Mouse (Mus musculus) MEL (cell line): ENCODE results near the gene Cd5. TPM values are rescaled to one million over a fixed set of nuclear protein-coding genes. Genes with fewer than 3 reads are reported as not detected.

Experiments
- DNase-seq: peaks from one replicate; pipeline ENCODE4 v3.0.0; 2011; ENCODE audit warnings: low read depth, low spot score
- H3K27ac ChIP-seq: 2 replicates; pipeline ENCODE4 v1.5.1; 2012; ENCODE audit warnings: low read depth, mild to moderate bottlenecking, control low read depth, low read length, moderate library complexity; ENCODE audit not compliant: control insufficient read depth
- H3K27me3 ChIP-seq, 2 experiments: fragments of 150-350 bp in 1 of 2; sonication (generic) in 1 of 2; 2 replicates each; pipeline ENCODE4 v1.6.1; 2012; ENCODE audit warnings: low read length in 2 of 2, mild to moderate bottlenecking in 2 of 2, improper control_type of control experiment in 1 of 2, moderate library complexity in 1 of 2; ENCODE audit not compliant: insufficient read depth in 2 of 2, control insufficient read depth in 1 of 2
- H3K36me3 ChIP-seq, 2 experiments: 2 replicates each; pipeline ENCODE4 v1.6.1; 2012 to 2014; ENCODE audit warnings: low read length in 2 of 2, improper control_type of control experiment in 1 of 2, inconsistent platforms in 1 of 2, mild to moderate bottlenecking in 1 of 2; ENCODE audit not compliant: insufficient read depth in 2 of 2, control insufficient read depth in 1 of 2
- H3K4me1 ChIP-seq, 2 experiments: fragments of 150-350 bp in 1 of 2; sonication (generic) in 1 of 2; 2 replicates each; pipeline ENCODE4 v1.6.1; 2012; ENCODE audit warnings: low read length in 2 of 2, improper control_type of control experiment in 1 of 2, mild to moderate bottlenecking in 1 of 2; ENCODE audit not compliant: insufficient read depth in 2 of 2, control insufficient read depth in 1 of 2
- H3K4me3 ChIP-seq, 2 experiments: fragments of 150-350 bp in 1 of 2; sonication (generic) in 1 of 2; 2 replicates each; pipeline ENCODE4 v1.5.1; 2012; ENCODE audit warnings: low read depth in 2 of 2, low read length in 2 of 2, mild to moderate bottlenecking in 2 of 2, moderate library complexity in 2 of 2, control low read depth in 1 of 2, improper control_type of control experiment in 1 of 2; ENCODE audit not compliant: control insufficient read depth in 1 of 2, insufficient read depth in 1 of 2
- H3K79me2 ChIP-seq: 2 replicates; pipeline ENCODE4 v1.6.1; 2012; ENCODE audit warnings: mild to moderate bottlenecking, low read length, moderate library complexity; ENCODE audit not compliant: control insufficient read depth, poor library complexity, insufficient read depth
- H3K9ac ChIP-seq: 2 replicates; pipeline ENCODE4 v1.6.1; 2012; ENCODE audit warnings: low read depth, mild to moderate bottlenecking, control low read depth, low read length, moderate library complexity; ENCODE audit not compliant: control insufficient read depth, poor library complexity, severe bottlenecking
- H3K9me3 ChIP-seq: fragments of 150-350 bp; sonication (generic); replicated peaks from 2 replicates; pipeline ENCODE4 v1.6.1; 2012; ENCODE audit warnings: mild to moderate bottlenecking, low read length, improper control_type of control experiment, moderate library complexity; ENCODE audit not compliant: insufficient read depth
- CHD1 ChIP-seq: IDR thresholded peaks from 2 replicates; pipeline ENCODE4 v1.6.1; 2012; ENCODE audit warnings: low read depth, mild to moderate bottlenecking, inconsistent platforms, low read length, improper control_type of control experiment
- CHD2 ChIP-seq: IDR thresholded peaks from 2 replicates; pipeline ENCODE4 v1.6.1; 2011; ENCODE audit warnings: low read length, improper control_type of control experiment
- CTCF ChIP-seq, 3 experiments: IDR thresholded peaks in 2 of 3; conservative IDR thresholded peaks in 1 of 3; 2 replicates each; pipeline ENCODE4 v1.5.1; 2011 to 2012; ENCODE audit warnings: low read length in 3 of 3, low read depth in 2 of 3, mild to moderate bottlenecking in 2 of 3, improper control_type of control experiment in 1 of 3, inconsistent platforms in 1 of 3, mixed read lengths in 1 of 3, moderate library complexity in 1 of 3; ENCODE audit not compliant: control insufficient read depth in 1 of 3, insufficient read depth in 1 of 3, poor library complexity in 1 of 3, severe bottlenecking in 1 of 3
- E2F4 ChIP-seq: IDR thresholded peaks from 2 replicates; pipeline ENCODE4 v1.6.1; 2011; ENCODE audit warnings: low read depth, low read length, improper control_type of control experiment, borderline replicate concordance
- ELF1 ChIP-seq: IDR thresholded peaks from 2 replicates; pipeline ENCODE4 v1.6.1; 2014; ENCODE audit warnings: low read depth, mild to moderate bottlenecking, inconsistent platforms, low read length, improper control_type of control experiment, moderate library complexity
- EP300 ChIP-seq, 2 experiments: IDR thresholded peaks; 2 replicates each; pipeline ENCODE4 v1.6.1; 2011; ENCODE audit warnings: improper control_type of control experiment in 2 of 2, low read length in 2 of 2, low read depth in 1 of 2, mild to moderate bottlenecking in 1 of 2
- ETS1 ChIP-seq: IDR thresholded peaks from 2 replicates; pipeline ENCODE4 v1.6.1; 2012; ENCODE audit warnings: low read depth, mild to moderate bottlenecking, inconsistent platforms, low read length, improper control_type of control experiment, moderate library complexity
- HCFC1 ChIP-seq: IDR thresholded peaks from 2 replicates; pipeline ENCODE4 v1.6.1; 2012; ENCODE audit warnings: low read depth, mild to moderate bottlenecking, inconsistent platforms, low read length, improper control_type of control experiment, moderate library complexity
- JUND ChIP-seq: IDR thresholded peaks from 2 replicates; pipeline ENCODE4 v1.6.1; 2011; ENCODE audit warnings: low read depth, mild to moderate bottlenecking, improper control_type of control experiment, low read length
- KAT2A ChIP-seq: conservative IDR thresholded peaks from 2 replicates; pipeline ENCODE4 v1.6.1; 2012; ENCODE audit warnings: low read depth, low read length, improper control_type of control experiment, inconsistent platforms
- MAX ChIP-seq: IDR thresholded peaks from 2 replicates; pipeline ENCODE4 v1.6.1; 2011; ENCODE audit warnings: low read length, improper control_type of control experiment
- MAZ ChIP-seq: IDR thresholded peaks from 2 replicates; pipeline ENCODE4 v1.6.1; 2012; ENCODE audit warnings: low read depth, mild to moderate bottlenecking, inconsistent platforms, low read length, improper control_type of control experiment
- MEF2A ChIP-seq: IDR thresholded peaks from 2 replicates; pipeline ENCODE4 v1.6.1; 2014; ENCODE audit warnings: low read depth, mild to moderate bottlenecking, inconsistent platforms, low read length, improper control_type of control experiment; ENCODE audit not compliant: poor library complexity, insufficient replicate concordance, severe bottlenecking; ENCODE audit errors: extremely low read depth
- MXI1 ChIP-seq: IDR thresholded peaks from 2 replicates; pipeline ENCODE4 v1.6.1; 2011; ENCODE audit warnings: mild to moderate bottlenecking, low read depth, low read length, improper control_type of control experiment
- MYB ChIP-seq: IDR thresholded peaks from 2 replicates; pipeline ENCODE4 v1.6.1; 2011; ENCODE audit warnings: mild to moderate bottlenecking, low read depth, low read length, improper control_type of control experiment
- MYC ChIP-seq: IDR thresholded peaks from 2 replicates; pipeline ENCODE4 v1.6.1; 2011; ENCODE audit warnings: low read depth, mild to moderate bottlenecking, low read length, improper control_type of control experiment, moderate library complexity
- POLR2A ChIP-seq, 2 experiments: IDR thresholded peaks; 2 replicates each; pipeline ENCODE4 v1.6.1; 2011 to 2012; ENCODE audit warnings: low read length in 2 of 2, mild to moderate bottlenecking in 2 of 2, control low read depth in 1 of 2, improper control_type of control experiment in 1 of 2, low read depth in 1 of 2, moderate library complexity in 1 of 2; ENCODE audit not compliant: control insufficient read depth in 1 of 2, insufficient read depth in 1 of 2, poor library complexity in 1 of 2
- POLR2AphosphoS5 ChIP-seq: IDR thresholded peaks from 2 replicates; pipeline ENCODE4 v1.6.1; 2012; ENCODE audit warnings: low read depth, borderline replicate concordance, mild to moderate bottlenecking, inconsistent platforms, low read length, moderate library complexity, mixed read lengths
- RAD21 ChIP-seq: IDR thresholded peaks from 2 replicates; pipeline ENCODE4 v1.6.1; 2011; ENCODE audit warnings: mild to moderate bottlenecking, low read depth, low read length, improper control_type of control experiment
- SIN3A ChIP-seq: IDR thresholded peaks from 2 replicates; pipeline ENCODE4 v1.6.1; 2012; ENCODE audit warnings: low read length, improper control_type of control experiment, inconsistent platforms
- SMC3 ChIP-seq: IDR thresholded peaks from 2 replicates; pipeline ENCODE4 v1.6.1; 2011; ENCODE audit warnings: low read depth, low read length, improper control_type of control experiment
- TAL1 ChIP-seq: IDR thresholded peaks from 2 replicates; pipeline ENCODE4 v1.6.1; 2012; ENCODE audit warnings: mild to moderate bottlenecking, inconsistent platforms, low read length, moderate library complexity, mixed read lengths
- TBP ChIP-seq: IDR thresholded peaks from 2 replicates; pipeline ENCODE4 v1.8.0; 2011; ENCODE audit warnings: low read depth, low read length, improper control_type of control experiment
- TCF12 ChIP-seq: IDR thresholded peaks from 2 replicates; pipeline ENCODE4 v1.6.1; 2014; ENCODE audit warnings: low read depth, mild to moderate bottlenecking, inconsistent platforms, low read length, improper control_type of control experiment, moderate library complexity
- ZC3H11A ChIP-seq: IDR thresholded peaks from 2 replicates; pipeline ENCODE4 v1.6.1; 2012; ENCODE audit warnings: low read depth, mild to moderate bottlenecking, inconsistent platforms, low read length, improper control_type of control experiment
- ZMIZ1 ChIP-seq: IDR thresholded peaks from 2 replicates; pipeline ENCODE4 v1.6.1; 2012; ENCODE audit warnings: low read depth, mild to moderate bottlenecking, inconsistent platforms, low read length, improper control_type of control experiment, moderate library complexity
- polyA plus RNA-seq, 2 experiments: library from polyadenylated mRNA; stranded (reverse) in 1 of 2; unstranded in 1 of 2; fragments of >175 nt in 1 of 2; fragments of >200 nt in 1 of 2; gene quantifications; 2 replicates each; pipeline versions ENCODE4 v1.2.1 to v1.2.4; 2012; ENCODE audit warnings: low replicate concordance in 2 of 2, low read depth in 1 of 2; ENCODE audit not compliant: insufficient read length in 2 of 2, insufficient read depth in 1 of 2, missing spikeins in 1 of 2
- total RNA-seq: library from RNA; depleted of rRNA; stranded (reverse); fragments of 300-350 nt; gene quantifications from 2 replicates; pipeline ENCODE4 v1.2.3, GENCODE M21; 2012

Cd5 gene
- total and polyA plus RNA-seq, 3 experiments: not detected

DNA sequence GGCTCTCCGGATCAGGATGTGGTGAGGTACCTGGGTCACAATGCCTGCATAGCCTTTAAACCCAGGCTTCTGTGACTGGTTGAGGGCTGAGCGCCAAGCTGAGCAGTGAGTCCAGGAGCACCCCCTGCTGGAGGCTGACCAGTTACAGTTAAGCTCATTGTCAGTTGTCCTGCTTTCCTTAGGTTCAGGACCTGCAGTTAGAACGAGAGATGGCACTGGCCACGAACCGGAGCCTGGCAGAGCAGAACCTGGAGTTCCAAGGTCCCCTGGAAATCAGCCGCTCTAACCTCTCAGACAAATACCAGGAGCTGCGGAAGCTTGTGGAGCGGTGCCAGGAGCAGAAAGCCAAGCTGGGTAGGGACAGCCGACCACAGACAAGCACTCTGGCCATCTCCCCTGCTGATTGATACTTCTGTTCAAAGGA is 28.7 kb downstream of the Cd5 start:
- peak; percentile 43 for DNase-seq
- no peak overlapping the region for H3K27ac ChIP-seq
- H3K9me3 ChIP-seq: no peaks in the 10 kb centered on the region
- peak; percentile 47 for TF ChIP-seq SMC3
- TF ChIP-seq CTCF (IDR thresholded peaks at IDR 0.05 in 2 of 3, conservative IDR thresholded peaks at IDR 0.05 in 1 of 3; ENCODE audit: control insufficient read depth in 1 of 3, insufficient read depth in 1 of 3, low read depth in 2 of 3, low read length in 3 of 3, poor library complexity in 1 of 3, severe bottlenecking in 1 of 3): peak; percentile 24 to 55 (median 47); a peak in 5 of 6 replicates
- TF ChIP-seq MYB: no peak
- TF ChIP-seq RAD21: peak; percentile 17
- H3K79me2 ChIP-seq: no peaks in the 10 kb centered on the region
- H3K9ac ChIP-seq: no peak overlapping the region
- peaks cover 0 to 3% of the 10 kb centered on the region in 2 experiments; a peak in 2 of 4 replicates for H3K36me3 ChIP-seq
- 0 out of 4 replicates have a peak, but pooled peaks cover 0 to 4% of the 10 kb centered on the region in 2 experiments for H3K4me1 ChIP-seq
- H3K27me3 ChIP-seq: no peaks in the 10 kb centered on the region
- H3K4me3 ChIP-seq: no peak overlapping the region

DNA sequence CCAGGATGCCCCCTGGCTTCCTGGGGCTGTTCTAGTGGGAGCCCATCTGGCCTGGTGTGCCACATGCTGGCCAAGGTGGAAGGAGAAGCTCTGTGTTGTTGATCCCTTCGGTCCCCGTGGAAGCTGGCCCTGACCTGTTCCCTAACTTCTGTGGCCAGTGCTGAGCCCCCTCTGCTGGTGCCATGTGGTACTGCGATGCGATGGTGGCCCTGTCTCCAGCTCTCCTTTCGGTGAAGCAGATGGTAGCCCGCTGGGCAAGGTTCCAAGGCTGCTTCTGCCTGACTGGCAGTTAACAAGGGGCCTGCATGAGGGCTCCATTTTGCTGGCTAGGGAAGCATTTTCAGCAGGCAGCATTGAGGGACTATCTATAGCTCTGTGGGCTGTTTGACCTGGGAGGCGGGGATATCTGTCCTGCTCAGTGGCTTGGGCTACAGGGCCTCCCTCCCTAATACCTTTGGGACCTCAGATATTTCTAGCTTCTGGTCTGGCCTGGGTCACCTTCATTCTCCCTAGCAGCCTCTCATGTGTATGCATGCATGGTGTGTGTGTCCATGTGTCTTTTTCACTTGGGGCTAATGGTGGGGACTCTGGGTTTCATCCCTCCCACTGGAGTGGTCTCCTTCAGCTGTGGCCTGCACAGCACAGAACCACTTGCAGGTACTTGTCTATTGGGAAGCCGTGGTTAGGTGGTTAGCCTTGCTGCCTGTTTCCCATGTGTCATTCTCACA is 29.3 kb downstream of the Cd5 start:
- Histone ChIP-seq H3K4me3 (no peak overlapping the region), H3K27ac (no peak overlapping the region), H3K36me3 (peaks cover 0 to 3% of the 10 kb centered on the region in 2 experiments; a peak in 2 of 4 replicates), H3K9me3 (no peaks in the 10 kb centered on the region), H3K27me3 (no peaks in the 10 kb centered on the region), H3K4me1 (0 out of 4 replicates have a peak, but pooled peaks cover 0 to 4% of the 10 kb centered on the region in 2 experiments), H3K79me2 (no peaks in the 10 kb centered on the region), H3K9ac (no peak overlapping the region)
- DNase-seq: peak; percentile 91
- TF ChIP-seq ZC3H11A: peak; percentile 71
- TF ChIP-seq POLR2AphosphoS5: no peak
- TF ChIP-seq CHD1: no peak
- TF ChIP-seq MAX: peak; percentile 72
- no peak for TF ChIP-seq EP300 (IDR thresholded peaks at IDR 0.05; ENCODE audit: low read depth in 1 of 2, low read length in 2 of 2)
- peak; percentile 86 for TF ChIP-seq SMC3
- peak; percentile 94 to 96 (median 94) for TF ChIP-seq CTCF (IDR thresholded peaks at IDR 0.05 in 2 of 3, conservative IDR thresholded peaks at IDR 0.05 in 1 of 3; ENCODE audit: control insufficient read depth in 1 of 3, insufficient read depth in 1 of 3, low read depth in 2 of 3, low read length in 3 of 3, poor library complexity in 1 of 3, severe bottlenecking in 1 of 3)
- TF ChIP-seq CHD2: no peak
- no peak for TF ChIP-seq E2F4
- no peak for TF ChIP-seq MYB
- no peak for TF ChIP-seq TAL1
- TF ChIP-seq TCF12: no peak
- no peak for TF ChIP-seq POLR2A (IDR thresholded peaks at IDR 0.05; ENCODE audit: control insufficient read depth in 1 of 2, insufficient read depth in 1 of 2, low read depth in 1 of 2, low read length in 2 of 2, poor library complexity in 1 of 2)
- TF ChIP-seq MXI1: no peak
- TF ChIP-seq MAZ: no peak
- peak; percentile 80 for TF ChIP-seq RAD21
- TF ChIP-seq HCFC1: no peak
- no peak for TF ChIP-seq MEF2A
- no peak for TF ChIP-seq ETS1
- TF ChIP-seq TBP: no peak
- no peak for TF ChIP-seq ELF1
- no peak for TF ChIP-seq KAT2A
- peak; percentile 38; the same call in 1 of the 2 replicates for TF ChIP-seq SIN3A
- TF ChIP-seq JUND: no peak
- no peak for TF ChIP-seq ZMIZ1
- TF ChIP-seq MYC: 0 out of 2 replicates have a peak, but pooled peaks have one; percentile 52
